Mouse (Mus musculus): Measurements from ENCODE around the gene Pnpla1.
"Not testable (repeated sequence)": the region's sequence is repeated elsewhere in the genome, so short reads cannot be mapped to it uniquely, and the experiment has no call there.

DNA sequence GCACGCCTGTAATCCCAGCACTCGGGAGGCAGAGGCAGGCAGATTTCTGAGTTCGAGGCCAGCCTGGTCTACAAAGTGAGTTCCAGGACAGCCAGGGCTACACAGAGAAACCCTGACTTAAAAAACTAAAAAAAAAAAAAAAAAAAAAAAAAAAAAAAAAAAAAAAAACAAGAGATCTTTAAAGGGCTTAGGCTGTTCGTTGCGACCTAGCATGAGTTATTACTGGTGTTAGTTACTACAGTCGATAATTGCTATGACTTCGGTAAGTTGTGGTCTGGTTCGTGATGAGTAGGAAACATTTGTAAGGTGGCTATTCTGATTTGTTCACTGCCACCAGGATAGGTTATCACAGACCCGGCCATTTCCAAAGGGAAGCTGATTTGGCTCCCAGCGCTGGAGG, 41.9 kb upstream of the Pnpla1 start:
- not testable (repeated sequence) for TF ChIP-seq CTCF (IDR thresholded peaks at IDR 0.05; ENCODE audit: low read depth); EP300 (optimal IDR thresholded peaks at IDR 0.05)

All from stomach, postnatal 0 days (tissue).